Mouse (Mus musculus) hindbrain, embryonic 14.5 days (tissue): ENCODE results near the gene Nedd9. TPM values are rescaled to one million over a fixed set of nuclear protein-coding genes. Genes with fewer than 3 reads are reported as not detected.

Source experiments
- ATAC-seq: fragments of 200-750 bp; cut with Nextera tagmentation; 2 replicates; pipeline ENCODE4 v1.8.0; 2017; ENCODE audit warnings: moderate number of reproducible peaks, mild to moderate bottlenecking, moderate TSS enrichment, moderate library complexity; ENCODE audit not compliant: low FRiP score
- DNase-seq: peaks from one replicate; pipeline ENCODE4 v3.0.0-alpha.2; 2015; ENCODE audit warnings: low spot score
- H3K27ac ChIP-seq: fragments of 300-500 bp; sonication (generic); 2 replicates; pipeline ENCODE4 v1.5.1; 2014; ENCODE audit warnings: mild to moderate bottlenecking, moderate library complexity
- H3K27me3 ChIP-seq: fragments of 300-500 bp; sonication (generic); 2 replicates; pipeline ENCODE4 v1.6.1; 2014; ENCODE audit warnings: mild to moderate bottlenecking, low read length, mixed read lengths; ENCODE audit not compliant: control insufficient read depth, insufficient read depth
- H3K36me3 ChIP-seq: fragments of 300-500 bp; sonication (generic); replicated peaks from 2 replicates; pipeline ENCODE4 v1.6.1; 2014; ENCODE audit not compliant: control insufficient read depth, insufficient read depth
- H3K4me1 ChIP-seq: fragments of 300-500 bp; sonication (generic); replicated peaks from 2 replicates; pipeline ENCODE4 v1.6.1; 2014; ENCODE audit warnings: antibody characterized with exemption, low read length, mixed read lengths; ENCODE audit not compliant: control insufficient read depth, insufficient read depth
- H3K4me2 ChIP-seq: fragments of 300-500 bp; sonication (generic); replicated peaks from 2 replicates; pipeline ENCODE4 v1.6.1; 2014; ENCODE audit warnings: mild to moderate bottlenecking, moderate library complexity
- H3K4me3 ChIP-seq: fragments of 300-500 bp; sonication (generic); replicated peaks from 2 replicates; pipeline ENCODE4 v1.5.1; 2014; ENCODE audit warnings: mild to moderate bottlenecking, low read length
- H3K9ac ChIP-seq: fragments of 300-500 bp; sonication (generic); 2 replicates; pipeline ENCODE4 v1.6.1; 2014
- H3K9me3 ChIP-seq: fragments of 300-500 bp; sonication (generic); 2 replicates; pipeline ENCODE4 v1.6.1; 2016; ENCODE audit warnings: low read length; ENCODE audit not compliant: control insufficient read depth
- WGBS: fragments of 180-500 bp; shearing (Covaris S2); extraction: QIAGEN DNeasy Blood & Tissue Kit; methylation state at CpG from one replicate; pipeline ENCODE4 v1.1.7; 2014; 5-methylcytosine and 5-hydroxymethylcytosine counted together
- polyA plus RNA-seq: library from polyadenylated mRNA; unstranded; fragments of >200 nt; fragmentation: Nextera tagmentation; extraction: Ambion mirVana; gene quantifications from 2 replicates; pipeline ENCODE4 v1.2.1, GENCODE M21; 2014

Nedd9 gene
- polyA plus RNA-seq, 1 experiment from 2014 or later: 15.2 TPM

- Histone ChIP-seq H3K9ac (no peak overlapping the region), H3K4me1 (0 out of 2 replicates have a peak, but pooled peaks cover 3% of the 10 kb centered on the region), H3K9me3 (no peaks in the 10 kb centered on the region), H3K27me3 (no peaks in the 10 kb centered on the region), H3K4me3 (no peak overlapping the region), H3K36me3 (peaks cover 14% of the 10 kb centered on the region), H3K27ac (peak overlapping the region; percentile 58), H3K4me2 (no peak overlapping the region)
- DNase-seq (no peak), ATAC-seq (no peak)
- WGBS: 47% methylated on average over 5 of the region's 5 CpGs
Observed at GRCm38 (mm10) chr13:41320749-41321148, 166.4 kb downstream of the Nedd9 start.

- Histone ChIP-seq H3K27ac (no peak overlapping the region), H3K4me3 (no peak overlapping the region), H3K4me2 (no peak overlapping the region), H3K36me3 (no peaks in the 10 kb centered on the region), H3K9ac (no peak overlapping the region), H3K27me3 (no peaks in the 10 kb centered on the region), H3K4me1 (no peaks in the 10 kb centered on the region), H3K9me3 (no peaks in the 10 kb centered on the region)
- DNase-seq (peak; percentile 62), ATAC-seq (no peak)
- WGBS: 63% methylated on average over 10 of the region's 10 CpGs
Observed at GRCm38 (mm10) chr13:41302716-41303115, 184.4 kb downstream of the Nedd9 start.

- DNase-seq (no peak), ATAC-seq (no peak)
- Histone ChIP-seq H3K4me2 (no peak overlapping the region), H3K9ac (no peak overlapping the region), H3K27me3 (no peaks in the 10 kb centered on the region), H3K36me3 (no peaks in the 10 kb centered on the region), H3K4me1 (no peaks in the 10 kb centered on the region), H3K4me3 (no peak overlapping the region), H3K9me3 (no peaks in the 10 kb centered on the region), H3K27ac (no peak overlapping the region)
- 56% methylated on average over 4 of the region's 4 CpGs for WGBS
Observed at GRCm38 (mm10) chr13:41300037-41300436, 187.1 kb downstream of the Nedd9 start.

- DNase-seq: no peak
- WGBS: 13% methylated on average over 5 of the region's 5 CpGs
Observed at GRCm38 (mm10) chr13:41298996-41299395, 188.2 kb downstream of the Nedd9 start.

GRCm38 (mm10) chr13:41298533-41298932 is 188.6 kb downstream of the Nedd9 start:
- WGBS: 43% methylated on average over 2 of the region's 2 CpGs
- H3K27me3 ChIP-seq: no peaks in the 10 kb centered on the region
- H3K27ac ChIP-seq: no peak overlapping the region
- H3K9ac ChIP-seq: no peak overlapping the region
- no peak overlapping the region for H3K4me2 ChIP-seq
- H3K4me3 ChIP-seq: no peak overlapping the region
- no peaks in the 10 kb centered on the region for H3K36me3 ChIP-seq
- DNase-seq (no peak), ATAC-seq (no peak)
- no peaks in the 10 kb centered on the region for H3K4me1 ChIP-seq
- no peaks in the 10 kb centered on the region for H3K9me3 ChIP-seq

More at GRCm38 (mm10) chr13:41298996-41299395, 188.2 kb downstream of the Nedd9 start:
- Histone ChIP-seq H3K4me2 (no peak overlapping the region), H3K4me1 (no peaks in the 10 kb centered on the region), H3K36me3 (no peaks in the 10 kb centered on the region), H3K4me3 (no peak overlapping the region), H3K9ac (no peak overlapping the region), H3K27me3 (no peaks in the 10 kb centered on the region), H3K27ac (no peak overlapping the region), H3K9me3 (no peaks in the 10 kb centered on the region)
- ATAC-seq: no peak

GRCm38 (mm10) chr13:41296396-41296795 is 190.8 kb downstream of the Nedd9 start:
- DNase-seq (no peak), ATAC-seq (no peak)
- Histone ChIP-seq H3K9me3 (peaks cover under 1% of the 10 kb centered on the region; the same call in 1 of the 2 replicates), H3K4me2 (peak overlapping the region; percentile 21; the same call in 1 of the 2 replicates), H3K27ac (no peak overlapping the region), H3K9ac (0 out of 2 replicates have a peak overlapping the region, but pooled peaks have one; percentile 1), H3K36me3 (no peaks in the 10 kb centered on the region), H3K4me1 (no peaks in the 10 kb centered on the region), H3K4me3 (no peak overlapping the region), H3K27me3 (no peaks in the 10 kb centered on the region)
- 34% methylated on average over 10 of the region's 10 CpGs for WGBS

- H3K9ac ChIP-seq: 0 out of 2 replicates have a peak overlapping the region, but pooled peaks have one; percentile 1
- H3K27me3 ChIP-seq: no peaks in the 10 kb centered on the region
- peak overlapping the region; percentile 21; the same call in 1 of the 2 replicates for H3K4me2 ChIP-seq
- no peaks in the 10 kb centered on the region for H3K36me3 ChIP-seq
- 67% methylated on average over 6 of the region's 6 CpGs for WGBS
- no peak overlapping the region for H3K4me3 ChIP-seq
- no peak for ATAC-seq
- no peaks in the 10 kb centered on the region for H3K4me1 ChIP-seq
- no peak for DNase-seq
- H3K27ac ChIP-seq: no peak overlapping the region
- peaks cover 3% of the 10 kb centered on the region; the same call in 1 of the 2 replicates for H3K9me3 ChIP-seq
Observed at GRCm38 (mm10) chr13:41295886-41296285, 191.3 kb downstream of the Nedd9 start.

GRCm38 (mm10) chr13:41293595-41293994 is 193.6 kb downstream of the Nedd9 start:
- H3K4me1 ChIP-seq: no peaks in the 10 kb centered on the region
- no peak overlapping the region for H3K9ac ChIP-seq
- no peaks in the 10 kb centered on the region for H3K27me3 ChIP-seq
- H3K4me3 ChIP-seq: no peak overlapping the region
- H3K27ac ChIP-seq: no peak overlapping the region
- no peak overlapping the region for H3K4me2 ChIP-seq
- no peaks in the 10 kb centered on the region for H3K36me3 ChIP-seq
- ATAC-seq (no peak), DNase-seq (no peak)
- 26% methylated on average over 5 of the region's 5 CpGs for WGBS
- peaks cover 3% of the 10 kb centered on the region; the same call in 1 of the 2 replicates for H3K9me3 ChIP-seq

- Histone ChIP-seq H3K9ac (no peak overlapping the region), H3K27me3 (no peaks in the 10 kb centered on the region), H3K36me3 (no peaks in the 10 kb centered on the region), H3K4me3 (no peak overlapping the region), H3K4me2 (no peak overlapping the region), H3K9me3 (peaks cover 3% of the 10 kb centered on the region; the same call in 1 of the 2 replicates), H3K4me1 (no peaks in the 10 kb centered on the region), H3K27ac (no peak overlapping the region)
- WGBS: 89% methylated on average over 4 of the region's 4 CpGs
- DNase-seq (no peak), ATAC-seq (no peak)
Observed at GRCm38 (mm10) chr13:41291466-41291974, 195.6 kb downstream of the Nedd9 start.

- no peaks in the 10 kb centered on the region for H3K36me3 ChIP-seq
- no peak overlapping the region for H3K4me2 ChIP-seq
- no peak overlapping the region for H3K27ac ChIP-seq
- no peak overlapping the region for H3K4me3 ChIP-seq
- H3K27me3 ChIP-seq: no peaks in the 10 kb centered on the region
- ATAC-seq (no peak), DNase-seq (no peak)
- no peaks in the 10 kb centered on the region for H3K4me1 ChIP-seq
- WGBS: 53% methylated on average over 3 of the region's 3 CpGs
- H3K9me3 ChIP-seq: peaks cover 1% of the 10 kb centered on the region; the same call in 1 of the 2 replicates
- no peak overlapping the region for H3K9ac ChIP-seq
Observed at GRCm38 (mm10) chr13:41286285-41286684, 200.9 kb downstream of the Nedd9 start.
